Mouse (Mus musculus) small intestine, adult 2 months (tissue): ENCODE results near the gene Sema6c. TPM values are rescaled to one million over a fixed set of nuclear protein-coding genes. Genes with fewer than 3 reads are reported as not detected.

ENCODE experiments used
- H3K27ac ChIP-seq: fragments of 200-500 bp; 2 replicates; pipeline ENCODE4 v1.5.1; 2012; ENCODE audit warnings: low read depth, low read length, control low read depth, inconsistent platforms; ENCODE audit not compliant: insufficient read depth
- H3K27me3 ChIP-seq: fragments of 200-500 bp; 2 replicates; pipeline ENCODE4 v1.6.1; 2012; ENCODE audit warnings: mild to moderate bottlenecking, moderate library complexity, low read length, inconsistent platforms; ENCODE audit not compliant: control insufficient read depth, insufficient read depth
- H3K36me3 ChIP-seq: fragments of 200-500 bp; 2 replicates; pipeline ENCODE4 v1.6.1; 2012; ENCODE audit warnings: mild to moderate bottlenecking, low read length, control low read depth, inconsistent platforms; ENCODE audit not compliant: control insufficient read depth, insufficient read depth
- H3K4me1 ChIP-seq: fragments of 200-500 bp; 2 replicates; pipeline ENCODE4 v1.6.1; 2012; ENCODE audit warnings: low read length, inconsistent platforms, mixed read lengths; ENCODE audit not compliant: control insufficient read depth, insufficient read depth, insufficient read length
- H3K4me3 ChIP-seq: fragments of 200-500 bp; 2 replicates; pipeline ENCODE4 v1.5.1; 2012; ENCODE audit warnings: low read depth, mild to moderate bottlenecking, control low read depth, inconsistent platforms, low read length, moderate library complexity
- CTCF ChIP-seq: fragments of 200-500 bp; IDR thresholded peaks from 2 replicates; pipeline ENCODE4 v1.5.1; 2012; ENCODE audit warnings: low read depth, mild to moderate bottlenecking, control low read depth, inconsistent platforms, low read length, moderate library complexity, mixed read lengths; ENCODE audit not compliant: insufficient replicate concordance, insufficient read length; ENCODE audit errors: extremely low read depth
- POLR2A ChIP-seq: fragments of 200-500 bp; IDR thresholded peaks from 2 replicates; pipeline ENCODE4 v1.6.1; 2012; ENCODE audit warnings: low read depth, mild to moderate bottlenecking, control low read depth, inconsistent platforms, low read length, moderate library complexity
- WGBS: fragments of 180-500 bp; shearing (Covaris S2); methylation state at CpG from one replicate; pipeline ENCODE4 v1.1.7; 2018; 5-methylcytosine and 5-hydroxymethylcytosine counted together
- polyA plus RNA-seq: library from polyadenylated mRNA; depleted of rRNA; stranded (reverse); fragments of >200 nt; gene quantifications from 2 replicates; pipeline ENCODE4 v1.2.3, GENCODE M21; 2012

The Sema6c gene
- polyA plus RNA-seq, 1 experiment, result 4.6 TPM

DNA sequence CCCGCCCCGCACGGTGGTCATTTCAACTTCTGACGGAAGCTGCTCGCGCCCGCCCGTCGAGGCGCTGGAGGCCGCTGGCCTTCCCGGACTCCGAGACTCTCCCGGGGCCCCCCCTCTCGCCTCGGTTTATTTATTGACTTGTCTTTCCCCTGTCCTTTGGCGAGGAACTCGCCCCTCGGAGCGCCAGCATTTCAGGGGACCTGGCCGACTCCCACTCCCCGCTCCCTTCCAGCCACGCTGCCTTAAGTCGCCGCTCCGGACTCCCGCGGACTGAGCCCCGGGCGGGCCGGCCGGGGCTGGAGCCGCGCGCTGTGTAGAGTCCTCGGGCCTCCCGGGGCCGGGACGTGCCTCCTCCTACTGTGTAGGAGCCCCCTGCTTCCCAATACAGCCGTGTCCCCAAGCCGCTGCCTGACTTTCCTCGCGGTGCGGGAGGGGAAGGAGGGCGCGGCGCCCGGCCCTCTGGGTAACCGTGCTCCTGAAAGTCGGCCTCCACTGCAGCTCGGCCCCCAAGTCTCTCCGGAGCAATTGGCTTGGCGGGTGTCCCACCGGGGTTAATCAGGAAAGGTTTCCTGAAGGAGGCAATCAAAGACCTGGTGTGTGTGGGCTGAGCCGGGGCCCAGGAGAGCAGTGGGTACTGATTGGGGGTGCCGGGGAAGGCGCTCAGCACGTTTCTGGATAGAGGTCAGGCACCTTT is 13.1 kb downstream of the Sema6c start:
- H3K4me3 ChIP-seq, result peak overlapping the region; percentile 50
- 20% methylated on average over 58 of the region's 58 CpGs for WGBS
- peaks cover 25% of the 10 kb centered on the region for H3K27me3 ChIP-seq
- peaks cover 3% of the 10 kb centered on the region for H3K4me1 ChIP-seq
- no peak for TF ChIP-seq CTCF
- no peak for TF ChIP-seq POLR2A
- H3K27ac ChIP-seq, result no peak overlapping the region
- H3K36me3 ChIP-seq, result no peaks in the 10 kb centered on the region

DNA sequence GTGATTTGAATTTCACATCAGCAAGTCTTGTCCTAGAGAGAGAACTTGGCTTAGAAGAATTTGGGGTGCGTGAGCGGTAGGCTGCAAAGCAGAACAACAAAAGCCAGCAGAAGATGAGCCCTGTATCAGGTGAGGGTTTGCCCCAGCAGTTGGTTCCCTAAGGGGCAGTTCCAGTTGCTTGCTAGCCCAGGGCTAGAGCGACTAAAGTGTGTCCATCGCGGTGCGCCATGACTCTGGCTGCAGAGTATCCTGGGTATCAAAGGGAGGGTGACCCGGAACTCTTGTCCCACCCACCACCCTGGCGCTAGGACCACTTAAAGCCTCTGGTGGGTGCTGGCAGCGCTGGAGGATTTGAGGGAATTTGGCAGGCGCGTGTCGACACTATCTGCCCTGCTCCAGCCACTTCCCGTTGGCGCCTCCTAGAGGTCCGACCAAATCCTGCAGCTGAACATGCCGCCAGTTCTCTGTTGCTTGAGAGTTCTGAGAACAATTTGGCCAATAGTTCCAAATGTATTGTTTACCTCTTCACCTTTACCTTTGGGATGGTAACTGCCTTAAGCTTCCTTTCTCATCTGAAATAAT is 13.8 kb downstream of the Sema6c start:
- H3K4me1 ChIP-seq, result peaks cover 3% of the 10 kb centered on the region
- TF ChIP-seq CTCF (peak; percentile 82), POLR2A (no peak)
- H3K27ac ChIP-seq, result no peak overlapping the region
- H3K27me3 ChIP-seq, result peaks cover 25% of the 10 kb centered on the region
- peak overlapping the region; percentile 50 for H3K4me3 ChIP-seq
- H3K36me3 ChIP-seq, result no peaks in the 10 kb centered on the region
- WGBS, result 15% methylated on average over 16 of the region's 16 CpGs

- H3K27ac ChIP-seq, result no peak overlapping the region
These were observed 16.2 kb downstream of the Sema6c start for GRCm38 (mm10) chr3:95176500-95176899.

DNA sequence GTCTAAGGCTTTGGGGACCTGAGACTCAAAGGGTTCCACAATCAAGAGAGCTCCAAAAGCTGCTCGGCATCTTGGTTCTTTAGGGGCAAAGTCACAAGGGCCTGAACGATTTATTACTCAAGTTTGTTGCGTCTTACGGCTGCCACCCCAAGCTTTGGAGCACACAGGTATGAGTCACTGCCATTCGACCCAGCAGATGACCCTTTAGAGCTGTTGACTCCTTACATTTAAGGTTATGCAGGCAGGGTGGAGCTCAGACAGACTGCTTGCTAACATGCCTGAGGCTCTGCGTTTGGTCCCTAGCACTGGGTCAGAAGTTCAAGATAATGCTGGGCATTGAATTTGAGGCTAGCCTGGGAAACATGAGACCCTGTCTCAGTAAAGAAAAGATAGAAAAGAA is 17.3 kb downstream of the Sema6c start:
- Histone ChIP-seq H3K4me3 (no peak overlapping the region), H3K27ac (no peak overlapping the region), H3K4me1 (peaks cover 3% of the 10 kb centered on the region), H3K27me3 (peaks cover 16% of the 10 kb centered on the region), H3K36me3 (peaks cover 2% of the 10 kb centered on the region)
- 25% methylated on average over 6 of the region's 6 CpGs for WGBS
- no peak for TF ChIP-seq POLR2A
- TF ChIP-seq CTCF, result no peak

More at GRCm38 (mm10) chr3:95176500-95176899, 16.2 kb downstream of the Sema6c start:
- TF ChIP-seq CTCF, result no peak
- no peak for TF ChIP-seq POLR2A
- Histone ChIP-seq H3K36me3 (no peaks in the 10 kb centered on the region), H3K4me3 (no peak overlapping the region), H3K27me3 (peaks cover 25% of the 10 kb centered on the region), H3K4me1 (peaks cover 3% of the 10 kb centered on the region)
- WGBS, result 73% methylated on average over 3 of the region's 3 CpGs

DNA sequence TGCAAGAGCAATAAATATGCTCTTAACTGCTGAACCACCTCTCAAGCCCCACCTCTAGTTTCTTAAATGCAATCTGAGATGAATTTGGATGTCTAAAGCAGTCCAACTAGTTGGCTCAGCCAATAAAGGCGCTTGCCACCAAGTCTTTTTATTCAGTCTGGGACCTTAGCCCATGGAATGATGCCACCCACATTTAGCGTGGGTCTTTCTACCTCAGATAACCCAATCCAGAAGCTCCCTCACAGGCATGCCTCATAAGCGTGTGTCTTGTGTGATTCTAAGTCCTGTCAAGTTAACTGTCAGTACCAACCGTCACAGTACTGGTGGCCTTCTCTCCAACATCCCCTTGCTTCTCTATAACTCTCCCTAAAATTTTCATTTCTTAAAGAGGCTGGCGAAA is 18.7 kb downstream of the Sema6c start:
- Histone ChIP-seq H3K4me3 (no peak overlapping the region), H3K27ac (no peak overlapping the region), H3K4me1 (peaks cover 2% of the 10 kb centered on the region; the same call in 1 of the 2 replicates), H3K36me3 (peaks cover 7% of the 10 kb centered on the region), H3K27me3 (peaks cover 2% of the 10 kb centered on the region; the same call in 1 of the 2 replicates)
- 91% methylated on average over 5 of the region's 5 CpGs for WGBS
- TF ChIP-seq POLR2A, result no peak
- no peak for TF ChIP-seq CTCF

- peaks cover 13% of the 10 kb centered on the region for H3K36me3 ChIP-seq
- no peak overlapping the region for H3K4me3 ChIP-seq
- no peaks in the 10 kb centered on the region for H3K27me3 ChIP-seq
- TF ChIP-seq CTCF (no peak), POLR2A (no peak)
- no peaks in the 10 kb centered on the region for H3K4me1 ChIP-seq
- no peak overlapping the region for H3K27ac ChIP-seq
- 57% methylated on average over 3 of the region's 3 CpGs for WGBS
These were observed 19.6 kb downstream of the Sema6c start for GRCm38 (mm10) chr3:95179890-95180289.

DNA sequence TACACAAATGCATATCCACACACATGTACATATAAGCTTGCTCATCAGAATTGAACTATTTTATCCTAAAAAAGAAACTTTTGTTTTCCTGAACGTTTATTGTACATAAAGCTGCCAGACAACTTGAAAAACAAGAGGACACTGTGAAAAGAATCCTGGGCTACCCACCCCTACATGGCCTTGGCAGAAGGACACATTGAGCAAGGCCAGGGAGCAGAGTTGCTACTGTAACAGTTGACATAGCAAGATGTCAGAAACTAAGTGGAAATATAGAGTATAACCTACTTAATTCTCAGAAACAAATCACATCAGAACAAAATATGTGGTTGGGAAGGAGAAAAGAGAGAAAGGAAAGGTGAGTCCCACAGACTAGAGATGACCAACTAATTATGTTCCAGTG is 21.6 kb downstream of the Sema6c start:
- H3K36me3 ChIP-seq, result peaks cover 24% of the 10 kb centered on the region
- H3K4me3 ChIP-seq, result no peak overlapping the region
- no peaks in the 10 kb centered on the region for H3K27me3 ChIP-seq
- no peak overlapping the region for H3K27ac ChIP-seq
- no peaks in the 10 kb centered on the region for H3K4me1 ChIP-seq
- TF ChIP-seq CTCF (no peak), POLR2A (no peak)
- 68% methylated on average over 1 of the region's 1 CpGs for WGBS
